11 mouse cellular contexts compared by ENCODE assay signal in genomic region chr1:34140686-34141085, GRCm38 (mm10).
A peak's percentile ranks its signal among the peaks of the same experiment; 100 is the strongest.
DNase-seq lines count a peak whose midpoint lies in the region; ATAC-seq and TF ChIP-seq lines count a peak whose summit lies in the region.
"Had no signal": no experiment of that assay in that cellular context is flagged by ENCODE, and none has a peak within 500 bp of the region (broad histone marks: within the 10 kb centered on the region; RNA-seq: fewer than 3 reads in every experiment).

No protein-coding gene starts in this region.

- peak; percentile 46; the same call in 1 of the 2 replicates for ATAC-seq in forebrain, embryonic 11.5 days (replicated peaks; ENCODE audit: low FRiP score)
- no peak for ATAC-seq in forebrain, embryonic 12.5 days (ENCODE audit: low FRiP score)
- no peak for ATAC-seq in limb, embryonic 15.5 days (ENCODE audit: insufficient number of reproducible peaks, low FRiP score, low TSS enrichment, low read depth)
- no peak for ATAC-seq in midbrain, postnatal 0 days (ENCODE audit: low FRiP score)

- H3K4me3 ChIP-seq in forebrain, embryonic 11.5 days (ENCODE audit: low read depth, low read length), result no peak overlapping the region
- no peak overlapping the region for H3K4me3 ChIP-seq in forebrain, embryonic 12.5 days (replicated peaks)
- no peak overlapping the region for H3K4me3 ChIP-seq in layer of hippocampus, adult 2 months
- no peak overlapping the region for H3K4me3 ChIP-seq in limb, embryonic 15.5 days
- no peak overlapping the region for H3K4me3 ChIP-seq in midbrain, postnatal 0 days (ENCODE audit: low read depth, low read length)
- H3K4me3 ChIP-seq in midbrain, embryonic 10.5 days, result no peak overlapping the region
- H3K4me3 ChIP-seq: hindbrain, embryonic 12.5 days had no signal

- no peak for TF ChIP-seq CTCF in layer of hippocampus, adult 2 months (conservative IDR thresholded peaks at IDR 0.05)
- TF ChIP-seq CTCF in midbrain, postnatal 0 days (IDR thresholded peaks at IDR 0.05), result no peak

- H3K9me3 ChIP-seq in forebrain, embryonic 11.5 days (ENCODE audit: control insufficient read depth, low read length), result no peaks in the 10 kb centered on the region
- no peaks in the 10 kb centered on the region for H3K9me3 ChIP-seq in forebrain, embryonic 12.5 days
- H3K9me3 ChIP-seq in limb, embryonic 15.5 days, result no peaks in the 10 kb centered on the region
- H3K9me3 ChIP-seq in midbrain, postnatal 0 days (ENCODE audit: low read length), result no peaks in the 10 kb centered on the region
- H3K9me3 ChIP-seq in midbrain, embryonic 10.5 days (replicated peaks), result no peaks in the 10 kb centered on the region
- H3K9me3 ChIP-seq: hindbrain, embryonic 12.5 days had no signal

- WGBS in forebrain, embryonic 11.5 days, result 26% methylated on average over 3 of the region's 3 CpGs
- 35% methylated on average over 3 of the region's 3 CpGs for WGBS in forebrain, embryonic 12.5 days
- 30% methylated on average over 3 of the region's 3 CpGs for WGBS in limb, embryonic 15.5 days
- WGBS in midbrain, postnatal 0 days, result 46% methylated on average over 3 of the region's 3 CpGs
- 55% methylated on average over 3 of the region's 3 CpGs for WGBS in midbrain, embryonic 10.5 days

- no peak overlapping the region for H3K9ac ChIP-seq in forebrain, embryonic 11.5 days (ENCODE audit: low read length)
- H3K9ac ChIP-seq in forebrain, embryonic 12.5 days, result no peak overlapping the region
- no peak overlapping the region for H3K9ac ChIP-seq in limb, embryonic 15.5 days
- no peak overlapping the region for H3K9ac ChIP-seq in midbrain, postnatal 0 days (replicated peaks; ENCODE audit: low read length, poor library complexity, severe bottlenecking)
- H3K9ac ChIP-seq: hindbrain, embryonic 12.5 days; lung, embryonic 14.5 days had no signal

- no peak for DNase-seq in forebrain, embryonic 11.5 days (ENCODE audit: low spot score)
- DNase-seq in layer of hippocampus, adult 2 months (ENCODE audit: low spot score in 2 of 2), result no peak
- no peak for DNase-seq in layer of hippocampus, adult 8-10 months (ENCODE audit: low spot score in 2 of 2)
- peak; percentile 79 to 82 for DNase-seq in cerebellum, postnatal 10 days
- no peak for DNase-seq in midbrain, postnatal 0 days (ENCODE audit: low spot score)
- no peak for DNase-seq in midbrain, embryonic 10.5 days (ENCODE audit: low spot score)
- DNase-seq: right cerebral cortex, adult 18-20 months had no signal

- H3K36me3 ChIP-seq in forebrain, embryonic 11.5 days (ENCODE audit: control insufficient read depth, insufficient read depth, low read length), result no peaks in the 10 kb centered on the region
- no peaks in the 10 kb centered on the region for H3K36me3 ChIP-seq in forebrain, embryonic 12.5 days (replicated peaks)
- no peaks in the 10 kb centered on the region for H3K36me3 ChIP-seq in limb, embryonic 15.5 days
- peaks cover 5% of the 10 kb centered on the region; the same call in 1 of the 2 replicates for H3K36me3 ChIP-seq in midbrain, postnatal 0 days (ENCODE audit: insufficient read depth, low read length)
- peaks cover 4% of the 10 kb centered on the region for H3K36me3 ChIP-seq in midbrain, embryonic 10.5 days

- no peak overlapping the region for H3K4me2 ChIP-seq in forebrain, embryonic 11.5 days (ENCODE audit: low read depth, low read length, severe bottlenecking)
- no peak overlapping the region for H3K4me2 ChIP-seq in forebrain, embryonic 12.5 days
- no peak overlapping the region for H3K4me2 ChIP-seq in limb, embryonic 15.5 days
- no peak overlapping the region for H3K4me2 ChIP-seq in midbrain, postnatal 0 days (ENCODE audit: low read depth, low read length, poor library complexity, severe bottlenecking)
- H3K4me2 ChIP-seq: hindbrain, embryonic 12.5 days; lung, embryonic 14.5 days had no signal

- no peak overlapping the region for H3K27ac ChIP-seq in forebrain, embryonic 11.5 days (ENCODE audit: low read depth, low read length)
- no peak overlapping the region for H3K27ac ChIP-seq in forebrain, embryonic 12.5 days
- peak overlapping the region; percentile 36; the same call in 1 of the 2 replicates for H3K27ac ChIP-seq in layer of hippocampus, adult 2 months
- peak overlapping the region; percentile 22; the same call in 1 of the 2 replicates for H3K27ac ChIP-seq in limb, embryonic 15.5 days
- no peak overlapping the region for H3K27ac ChIP-seq in midbrain, postnatal 0 days (ENCODE audit: low read depth, low read length)
- no peak overlapping the region for H3K27ac ChIP-seq in midbrain, embryonic 10.5 days (replicated peaks)
- H3K27ac ChIP-seq: hindbrain, embryonic 12.5 days had no signal

- no peaks in the 10 kb centered on the region for H3K4me1 ChIP-seq in forebrain, embryonic 11.5 days (replicated peaks; ENCODE audit: control insufficient read depth, insufficient read depth, low read length)
- H3K4me1 ChIP-seq in forebrain, embryonic 12.5 days, result peaks cover 25% of the 10 kb centered on the region
- H3K4me1 ChIP-seq in limb, embryonic 15.5 days, result peaks cover 29% of the 10 kb centered on the region
- 0 out of 2 replicates have a peak, but pooled peaks cover 2% of the 10 kb centered on the region for H3K4me1 ChIP-seq in midbrain, postnatal 0 days (ENCODE audit: insufficient read depth, low read length)
- H3K4me1 ChIP-seq in midbrain, embryonic 10.5 days, result peaks cover 19% of the 10 kb centered on the region

- H3K27me3 ChIP-seq in forebrain, embryonic 11.5 days (ENCODE audit: control insufficient read depth, insufficient read depth, low read length), result no peaks in the 10 kb centered on the region
- H3K27me3 ChIP-seq in forebrain, embryonic 12.5 days, result no peaks in the 10 kb centered on the region
- H3K27me3 ChIP-seq in limb, embryonic 15.5 days, result no peaks in the 10 kb centered on the region
- no peaks in the 10 kb centered on the region for H3K27me3 ChIP-seq in midbrain, postnatal 0 days (ENCODE audit: insufficient read depth, low read length)
- no peaks in the 10 kb centered on the region for H3K27me3 ChIP-seq in midbrain, embryonic 10.5 days (ENCODE audit: low read depth, poor library complexity, severe bottlenecking)
- H3K27me3 ChIP-seq: hindbrain, embryonic 12.5 days had no signal

Comparison
In these comparisons a context has a peak if more than half of its experiments do, and no peak if none do; other contexts are left out.
1. DNase-seq: peak in cerebellum, postnatal 10 days (2 of 2); none in forebrain, embryonic 11.5 days (single experiment), layer of hippocampus, adult 2 months (0 of 2), layer of hippocampus, adult 8-10 months (0 of 2), midbrain, postnatal 0 days (single experiment) and midbrain, embryonic 10.5 days (single experiment).
2. H3K27ac ChIP-seq: peak in layer of hippocampus, adult 2 months (single experiment) and limb, embryonic 15.5 days (single experiment); none in forebrain, embryonic 11.5 days (single experiment), forebrain, embryonic 12.5 days (single experiment), midbrain, postnatal 0 days (single experiment) and midbrain, embryonic 10.5 days (single experiment).